Mouse (Mus musculus): ENCODE results near the gene Tubg1.
"Not testable (repeated sequence)": the region's sequence is repeated elsewhere in the genome, so short reads cannot be mapped to it uniquely, and the experiment has no call there.

The Tubg1 gene

GRCm38 (mm10) chr11:101160151-101160550 lies 40.4 kb downstream of the Tubg1 start:
- in situ Hi-C loops (cut with MboI; ENCODE audit: low pct_unique_long_range_greater_than_20kb in 1 of 2, low sequenced_read_pairs in 2 of 2, unreplicated experiment in 1 of 2) = not testable (repeated sequence)

- in situ Hi-C loops (cut with MboI; ENCODE audit: low pct_unique_long_range_greater_than_20kb in 1 of 2, low sequenced_read_pairs in 2 of 2, unreplicated experiment in 1 of 2) = not testable (repeated sequence)
These were observed 41.3 kb downstream of the Tubg1 start for GRCm38 (mm10) chr11:101160981-101161505.

- in situ Hi-C loops (cut with MboI; ENCODE audit: low pct_unique_long_range_greater_than_20kb in 1 of 2, low sequenced_read_pairs in 2 of 2, unreplicated experiment in 1 of 2) = no loop called here
These were observed 41.8 kb downstream of the Tubg1 start for GRCm38 (mm10) chr11:101161551-101161950.

- in situ Hi-C loops (cut with MboI; ENCODE audit: low pct_unique_long_range_greater_than_20kb in 1 of 2, low sequenced_read_pairs in 2 of 2, unreplicated experiment in 1 of 2) = no loop called here
These were observed 42.6 kb downstream of the Tubg1 start for GRCm38 (mm10) chr11:101162301-101162700.

- in situ Hi-C loops (cut with MboI; ENCODE audit: low pct_unique_long_range_greater_than_20kb in 1 of 2, low sequenced_read_pairs in 2 of 2, unreplicated experiment in 1 of 2) = no loop called here
These were observed 43.0 kb downstream of the Tubg1 start for GRCm38 (mm10) chr11:101162772-101163171.

- in situ Hi-C loops (cut with MboI; ENCODE audit: low pct_unique_long_range_greater_than_20kb in 1 of 2, low sequenced_read_pairs in 2 of 2, unreplicated experiment in 1 of 2) = no loop called here
These were observed 44.0 kb downstream of the Tubg1 start for GRCm38 (mm10) chr11:101163476-101164350.

GRCm38 (mm10) chr11:101164351-101164665 lies 44.6 kb downstream of the Tubg1 start:
- in situ Hi-C loops (cut with MboI; ENCODE audit: low pct_unique_long_range_greater_than_20kb in 1 of 2, low sequenced_read_pairs in 2 of 2, unreplicated experiment in 1 of 2) = no loop called here

- in situ Hi-C loops (cut with MboI; ENCODE audit: low pct_unique_long_range_greater_than_20kb in 1 of 2, low sequenced_read_pairs in 2 of 2, unreplicated experiment in 1 of 2) = no loop called here
These were observed 45.2 kb downstream of the Tubg1 start for GRCm38 (mm10) chr11:101164677-101165580.

- in situ Hi-C loops (cut with MboI; ENCODE audit: low pct_unique_long_range_greater_than_20kb in 1 of 2, low sequenced_read_pairs in 2 of 2, unreplicated experiment in 1 of 2) = no loop called here
These were observed 46.6 kb downstream of the Tubg1 start for GRCm38 (mm10) chr11:101166357-101166756.

- in situ Hi-C loops (cut with MboI; ENCODE audit: low pct_unique_long_range_greater_than_20kb in 1 of 2, low sequenced_read_pairs in 2 of 2, unreplicated experiment in 1 of 2) = no loop called here
These were observed 47.6 kb downstream of the Tubg1 start for GRCm38 (mm10) chr11:101167211-101167962.

- in situ Hi-C loops (cut with MboI; ENCODE audit: low pct_unique_long_range_greater_than_20kb in 1 of 2, low sequenced_read_pairs in 2 of 2, unreplicated experiment in 1 of 2) = no loop called here
These were observed 48.2 kb downstream of the Tubg1 start for GRCm38 (mm10) chr11:101167963-101168300.

GRCm38 (mm10) chr11:101168301-101168980 lies 48.7 kb downstream of the Tubg1 start:
- in situ Hi-C loops (cut with MboI; ENCODE audit: low pct_unique_long_range_greater_than_20kb in 1 of 2, low sequenced_read_pairs in 2 of 2, unreplicated experiment in 1 of 2) = no loop called here

- in situ Hi-C loops (cut with MboI; ENCODE audit: low pct_unique_long_range_greater_than_20kb in 1 of 2, low sequenced_read_pairs in 2 of 2, unreplicated experiment in 1 of 2) = no loop called here
These were observed 49.8 kb downstream of the Tubg1 start for GRCm38 (mm10) chr11:101169301-101170107.

- in situ Hi-C loops (cut with MboI; ENCODE audit: low pct_unique_long_range_greater_than_20kb in 1 of 2, low sequenced_read_pairs in 2 of 2, unreplicated experiment in 1 of 2) = no loop called here
These were observed 50.6 kb downstream of the Tubg1 start, which contains the start of gene Cntnap1 for GRCm38 (mm10) chr11:101170354-101170810. Gene Cntnap1 (plus strand): TSS chr11:101170523.

- in situ Hi-C loops (cut with MboI; ENCODE audit: low pct_unique_long_range_greater_than_20kb in 1 of 2, low sequenced_read_pairs in 2 of 2, unreplicated experiment in 1 of 2) = no loop called here
These were observed 51.3 kb downstream of the Tubg1 start, which contains the start of gene Plekhh3 for GRCm38 (mm10) chr11:101170811-101171610. Gene Plekhh3 (minus strand): TSS chr11:101171351.

GRCm38 (mm10) chr11:101171721-101172433 lies 52.1 kb downstream of the Tubg1 start:
- in situ Hi-C loops (cut with MboI; ENCODE audit: low pct_unique_long_range_greater_than_20kb in 1 of 2, low sequenced_read_pairs in 2 of 2, unreplicated experiment in 1 of 2) = no loop called here

Measured in mouse embryonic stem cell (cell line).